Mouse (Mus musculus) embryonic facial prominence, embryonic 15.5 days (tissue): Measurements from ENCODE around the gene Gm28048. TPM values are rescaled to one million over a fixed set of nuclear protein-coding genes. Genes with fewer than 3 reads are reported as not detected.

ENCODE experiments used
- ATAC-seq: fragments of 200-750 bp; cut with Nextera tagmentation; 2 replicates; pipeline ENCODE4 v1.8.0; 2017; ENCODE audit warnings: low read depth, moderate TSS enrichment; ENCODE audit not compliant: insufficient number of reproducible peaks, low FRiP score, low TSS enrichment
- H3K27ac ChIP-seq: fragments of 300-500 bp; sonication (generic); replicated peaks from 2 replicates; pipeline ENCODE4 v1.5.1; 2015; ENCODE audit warnings: mild to moderate bottlenecking, inconsistent platforms
- H3K27me3 ChIP-seq: fragments of 300-500 bp; sonication (generic); 2 replicates; pipeline ENCODE4 v1.6.1; 2015; ENCODE audit warnings: inconsistent platforms
- H3K36me3 ChIP-seq: fragments of 300-500 bp; sonication (generic); 2 replicates; pipeline ENCODE4 v1.6.1; 2015; ENCODE audit warnings: mild to moderate bottlenecking, inconsistent platforms
- H3K4me1 ChIP-seq: fragments of 300-500 bp; sonication (generic); 2 replicates; pipeline ENCODE4 v1.6.1; 2015; ENCODE audit warnings: inconsistent platforms
- H3K4me2 ChIP-seq: fragments of 300-500 bp; sonication (generic); replicated peaks from 2 replicates; pipeline ENCODE4 v1.6.1; 2015; ENCODE audit warnings: mild to moderate bottlenecking, inconsistent platforms
- H3K4me3 ChIP-seq: fragments of 300-500 bp; sonication (generic); replicated peaks from 2 replicates; pipeline ENCODE4 v1.5.1; 2015; ENCODE audit warnings: mild to moderate bottlenecking, inconsistent platforms
- H3K9ac ChIP-seq: fragments of 300-500 bp; sonication (generic); 2 replicates; pipeline ENCODE4 v1.6.1; 2015; ENCODE audit warnings: inconsistent platforms
- H3K9me3 ChIP-seq: fragments of 300-500 bp; sonication (generic); replicated peaks from 2 replicates; pipeline ENCODE4 v1.6.1; 2016; ENCODE audit warnings: inconsistent platforms
- WGBS: fragments of 180-500 bp; shearing (Covaris S2); methylation state at CpG from one replicate; pipeline ENCODE4 v1.1.7; 2015; 5-methylcytosine and 5-hydroxymethylcytosine counted together
- polyA plus RNA-seq: library from polyadenylated mRNA; unstranded; fragments of >200 nt; fragmentation: Nextera tagmentation; extraction: Ambion mirVana; gene quantifications from 2 replicates; pipeline ENCODE4 v1.2.1, GENCODE M21; 2015

The Gm28048 gene
- polyA plus RNA-seq, 1 experiment from 2014 or later = 11.5 TPM

DNA sequence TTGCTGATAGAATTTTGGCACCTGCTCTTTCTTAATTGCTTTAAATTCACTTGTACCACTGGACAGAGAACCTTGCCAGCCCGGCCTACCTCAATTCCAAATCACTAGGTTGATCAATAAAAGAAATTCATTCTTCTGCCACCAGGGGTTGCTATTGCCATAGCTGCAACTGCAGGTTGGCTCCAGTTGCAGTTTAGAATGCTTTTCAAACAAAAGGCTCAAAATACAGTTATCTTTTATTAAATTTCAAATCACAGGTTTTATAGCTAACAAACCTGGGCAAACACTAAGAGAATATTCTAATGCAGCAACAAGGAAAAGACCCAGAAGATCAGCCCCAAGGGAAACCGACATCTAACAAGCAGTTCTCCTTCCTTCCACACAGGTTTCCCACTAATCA is 5.5 kb upstream of the Gm28048 start:
- WGBS = 46% methylated on average over 2 of the region's 2 CpGs
- H3K4me2 ChIP-seq = no peak overlapping the region
- H3K27me3 ChIP-seq = no peaks in the 10 kb centered on the region
- H3K36me3 ChIP-seq = no peaks in the 10 kb centered on the region
- no peak overlapping the region for H3K4me3 ChIP-seq
- ATAC-seq = no peak
- H3K9ac ChIP-seq = no peak overlapping the region
- no peak overlapping the region for H3K27ac ChIP-seq
- peaks cover 11% of the 10 kb centered on the region for H3K4me1 ChIP-seq
- H3K9me3 ChIP-seq = no peaks in the 10 kb centered on the region

DNA sequence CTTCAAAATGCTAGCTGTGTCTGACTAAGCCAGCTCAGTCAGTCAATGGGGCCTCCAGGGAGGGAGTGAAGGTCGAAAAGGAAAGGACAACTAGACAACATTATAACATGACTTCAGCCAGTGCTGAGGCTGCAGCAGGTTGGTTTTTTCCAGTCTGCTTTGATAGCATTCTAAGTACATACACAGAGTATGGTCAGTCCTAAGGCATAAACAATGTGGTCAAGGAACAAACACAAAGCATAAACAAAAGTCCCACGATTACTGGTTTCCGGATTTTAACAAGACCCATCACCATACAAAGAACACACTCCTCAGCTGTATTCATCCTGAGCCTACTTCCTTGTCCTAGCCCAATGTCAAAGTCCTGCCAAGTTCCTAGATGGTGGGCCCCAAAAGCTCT is 3.6 kb upstream of the Gm28048 start:
- no peak overlapping the region for H3K9ac ChIP-seq
- WGBS = 79% methylated on average over 3 of the region's 3 CpGs

DNA sequence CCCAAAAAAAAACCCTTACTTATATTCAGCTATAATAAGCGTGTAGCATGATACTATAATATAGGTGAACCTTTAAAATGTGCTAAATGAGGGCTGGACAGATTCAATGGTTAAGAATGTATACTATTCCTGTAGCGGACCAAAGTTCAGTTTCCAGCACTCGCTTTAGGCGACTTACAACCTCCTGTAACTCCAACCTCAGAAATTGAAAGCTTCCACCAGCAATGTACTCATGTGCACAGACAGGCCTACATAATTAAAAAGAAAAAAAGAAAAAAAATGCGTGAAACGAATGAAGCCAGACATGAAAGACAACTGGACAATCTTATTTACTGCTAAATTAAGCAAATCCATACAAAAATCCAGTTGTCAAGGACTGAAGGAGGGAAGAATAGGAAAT is 956 bp upstream of the Gm28048 start:
- no peak for ATAC-seq
- Histone ChIP-seq H3K9ac (no peak overlapping the region), H3K4me2 (no peak overlapping the region), H3K4me3 (no peak overlapping the region), H3K27ac (no peak overlapping the region), H3K36me3 (peaks cover 9% of the 10 kb centered on the region; the same call in 1 of the 2 replicates), H3K4me1 (peaks cover 9% of the 10 kb centered on the region), H3K27me3 (no peaks in the 10 kb centered on the region), H3K9me3 (no peaks in the 10 kb centered on the region)
- WGBS = 66% methylated on average over 6 of the region's 6 CpGs

More for the DNA sequence above, 3.6 kb upstream of the Gm28048 start:
- H3K27me3 ChIP-seq = no peaks in the 10 kb centered on the region
- ATAC-seq = no peak
- no peaks in the 10 kb centered on the region for H3K36me3 ChIP-seq
- H3K27ac ChIP-seq = no peak overlapping the region
- no peaks in the 10 kb centered on the region for H3K9me3 ChIP-seq
- H3K4me2 ChIP-seq = no peak overlapping the region
- H3K4me1 ChIP-seq = peaks cover 9% of the 10 kb centered on the region
- H3K4me3 ChIP-seq = no peak overlapping the region

DNA sequence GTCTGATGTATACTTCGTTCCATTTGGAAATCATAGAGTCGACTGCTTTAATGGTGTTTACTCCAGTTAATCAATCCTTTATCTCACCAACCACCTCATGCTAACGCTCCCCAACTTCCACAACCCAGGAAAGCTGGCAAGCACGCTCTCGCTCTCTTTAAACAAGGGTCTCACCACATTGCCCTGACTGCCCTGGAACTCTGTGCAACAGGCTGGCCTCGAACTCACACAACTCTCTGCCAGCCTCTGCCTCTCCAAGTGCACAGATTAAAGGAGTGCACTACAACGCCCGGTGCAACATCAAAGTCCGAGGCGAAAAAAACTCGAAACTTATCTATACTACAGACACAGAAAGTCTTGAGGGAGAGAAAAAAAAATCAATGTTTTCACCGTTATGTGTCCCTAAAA is 343 bp downstream of the Gm28048 start:
- Histone ChIP-seq H3K27ac (peak overlapping the region; percentile 99), H3K4me2 (peak overlapping the region; percentile 65), H3K27me3 (no peaks in the 10 kb centered on the region), H3K4me1 (peaks cover 10% of the 10 kb centered on the region), H3K9ac (peak overlapping the region; percentile 74), H3K36me3 (peaks cover 9% of the 10 kb centered on the region; the same call in 1 of the 2 replicates), H3K9me3 (no peaks in the 10 kb centered on the region), H3K4me3 (peak overlapping the region; percentile 80)
- peak; percentile 59 for ATAC-seq
- WGBS = 4% methylated on average over 12 of the region's 12 CpGs

DNA sequence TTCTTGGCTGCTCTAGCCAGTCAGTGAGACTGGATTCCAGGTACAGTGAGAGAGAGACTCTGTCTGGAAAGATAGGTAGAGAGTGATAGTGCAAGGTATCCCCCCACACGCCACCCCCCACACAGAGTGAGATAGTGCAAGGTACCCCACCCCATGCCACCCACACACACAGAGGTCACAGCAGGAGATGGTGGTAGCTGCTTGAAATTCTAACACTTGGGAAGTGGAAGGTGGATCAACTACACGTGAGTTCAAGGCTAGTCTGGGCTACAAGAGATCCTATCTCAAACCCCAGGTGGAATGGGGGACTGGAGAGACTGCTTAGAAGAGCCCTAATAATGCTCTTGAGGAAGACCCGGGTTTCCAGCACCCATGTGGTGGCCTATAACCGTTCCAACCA is 849 bp downstream of the Gm28048 start:
- Histone ChIP-seq H3K4me1 (peaks cover 15% of the 10 kb centered on the region), H3K27me3 (no peaks in the 10 kb centered on the region), H3K36me3 (peaks cover 9% of the 10 kb centered on the region; the same call in 1 of the 2 replicates), H3K9me3 (no peaks in the 10 kb centered on the region), H3K4me3 (peak overlapping the region; percentile 80), H3K9ac (peak overlapping the region; percentile 74; the same call in 1 of the 2 replicates), H3K4me2 (peak overlapping the region; percentile 65), H3K27ac (no peak overlapping the region)
- ATAC-seq = no peak
- WGBS = 41% methylated on average over 4 of the region's 4 CpGs

DNA sequence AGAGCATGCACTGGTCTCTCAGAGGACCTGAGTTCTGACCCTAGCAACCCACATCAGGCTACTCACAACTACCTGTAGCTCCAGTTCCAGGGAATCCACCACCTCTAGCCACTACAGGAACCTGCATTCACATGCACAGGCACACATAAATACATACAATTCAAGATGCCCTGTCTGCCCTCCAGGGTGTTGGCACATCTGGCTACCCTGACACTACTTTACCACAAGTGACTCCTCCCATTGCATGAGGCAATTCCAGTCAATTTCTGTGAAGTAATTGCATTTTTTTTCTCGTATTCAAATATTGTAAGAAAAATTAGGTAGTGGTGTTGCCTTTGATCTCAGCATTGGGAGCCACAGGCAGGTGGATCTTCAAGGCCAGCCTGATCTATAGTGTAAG is 2.7 kb downstream of the Gm28048 start:
- H3K36me3 ChIP-seq = peaks cover 11% of the 10 kb centered on the region; the same call in 1 of the 2 replicates
- no peak overlapping the region for H3K4me2 ChIP-seq
- H3K27me3 ChIP-seq = no peaks in the 10 kb centered on the region
- ATAC-seq = no peak
- H3K9ac ChIP-seq = no peak overlapping the region
- peaks cover 21% of the 10 kb centered on the region for H3K4me1 ChIP-seq
- no peak overlapping the region for H3K4me3 ChIP-seq
- H3K9me3 ChIP-seq = no peaks in the 10 kb centered on the region
- 89% methylated on average over 1 of the region's 1 CpGs for WGBS
- H3K27ac ChIP-seq = no peak overlapping the region

DNA sequence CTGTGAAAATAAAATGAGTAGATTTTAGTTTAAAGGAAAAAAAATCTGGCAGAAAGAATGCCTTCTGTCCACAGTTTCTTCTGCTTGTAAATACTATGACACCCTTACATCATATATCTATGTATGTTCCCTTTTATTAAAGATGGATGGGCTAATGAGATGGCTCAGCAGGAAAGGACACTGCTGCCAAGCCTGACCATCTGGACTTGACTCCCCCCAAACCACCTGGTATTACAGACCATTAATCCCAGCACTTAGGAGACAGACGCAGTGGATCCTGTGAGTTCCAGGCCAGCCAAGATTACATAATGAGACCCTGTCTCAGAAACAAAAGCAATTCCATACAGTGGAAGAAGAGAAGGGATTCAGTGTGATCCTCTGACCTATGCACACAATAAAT is 3.2 kb downstream of the Gm28048 start:
- H3K27me3 ChIP-seq = no peaks in the 10 kb centered on the region
- 69% methylated on average over 1 of the region's 1 CpGs for WGBS
- H3K4me2 ChIP-seq = no peak overlapping the region
- peaks cover 23% of the 10 kb centered on the region for H3K4me1 ChIP-seq
- H3K36me3 ChIP-seq = peaks cover 14% of the 10 kb centered on the region
- no peak overlapping the region for H3K4me3 ChIP-seq
- no peaks in the 10 kb centered on the region for H3K9me3 ChIP-seq
- no peak overlapping the region for H3K9ac ChIP-seq
- ATAC-seq = no peak
- no peak overlapping the region for H3K27ac ChIP-seq

DNA sequence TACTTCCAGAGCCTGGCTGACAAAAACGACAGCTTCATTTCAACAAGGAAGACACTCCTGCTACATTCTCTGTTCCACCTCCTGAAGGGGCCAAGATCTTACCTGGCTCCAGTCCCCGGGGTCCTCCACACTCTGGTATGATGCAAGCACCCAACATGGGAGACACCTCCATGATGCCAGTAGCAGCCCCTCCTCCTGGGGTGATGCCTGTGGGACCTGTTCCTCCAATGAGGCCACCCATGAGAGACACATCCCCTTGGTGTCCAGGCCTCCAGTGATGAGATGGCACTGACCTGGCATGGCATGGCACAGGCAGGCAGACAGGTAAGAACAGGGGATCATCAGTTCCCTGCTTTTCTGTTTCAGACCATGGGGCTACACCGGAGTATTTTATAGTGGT is 3.7 kb downstream of the Gm28048 start:
- H3K9me3 ChIP-seq = no peaks in the 10 kb centered on the region

DNA sequence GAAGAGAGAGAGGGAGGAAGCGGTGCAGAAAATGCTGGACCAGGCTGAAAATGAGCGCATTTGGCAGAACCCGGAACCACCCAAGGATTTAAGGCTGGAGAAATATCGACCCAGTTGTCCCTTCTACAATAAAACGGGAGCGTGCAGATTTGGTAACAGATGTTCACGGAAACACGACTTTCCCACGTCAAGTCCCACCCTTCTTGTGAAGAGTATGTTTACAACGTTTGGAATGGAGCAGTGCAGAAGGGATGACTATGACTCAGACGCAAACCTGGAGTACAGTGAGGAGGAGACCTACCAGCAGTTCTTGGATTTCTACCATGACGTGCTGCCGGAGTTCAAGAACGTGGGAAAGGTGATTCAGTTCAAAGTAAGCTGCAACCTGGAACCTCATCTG is 8.3 kb downstream of the Gm28048 start:
- Histone ChIP-seq H3K4me1 (peaks cover 14% of the 10 kb centered on the region), H3K4me2 (peak overlapping the region; percentile 49), H3K27ac (peak overlapping the region; percentile 78; the same call in 1 of the 2 replicates), H3K9ac (no peak overlapping the region), H3K4me3 (peak overlapping the region; percentile 58), H3K9me3 (peaks cover 13% of the 10 kb centered on the region; the same call in 1 of the 2 replicates), H3K27me3 (no peaks in the 10 kb centered on the region), H3K36me3 (peaks cover 21% of the 10 kb centered on the region)
- WGBS = 52% methylated on average over 14 of the region's 14 CpGs
- no peak for ATAC-seq

More for the DNA sequence above, 3.7 kb downstream of the Gm28048 start:
- peaks cover 23% of the 10 kb centered on the region for H3K4me1 ChIP-seq
- no peak overlapping the region for H3K27ac ChIP-seq
- no peak overlapping the region for H3K9ac ChIP-seq
- ATAC-seq = no peak
- no peak overlapping the region for H3K4me2 ChIP-seq
- H3K36me3 ChIP-seq = peaks cover 19% of the 10 kb centered on the region
- 92% methylated on average over 3 of the region's 3 CpGs for WGBS
- H3K4me3 ChIP-seq = no peak overlapping the region
- H3K27me3 ChIP-seq = no peaks in the 10 kb centered on the region

DNA sequence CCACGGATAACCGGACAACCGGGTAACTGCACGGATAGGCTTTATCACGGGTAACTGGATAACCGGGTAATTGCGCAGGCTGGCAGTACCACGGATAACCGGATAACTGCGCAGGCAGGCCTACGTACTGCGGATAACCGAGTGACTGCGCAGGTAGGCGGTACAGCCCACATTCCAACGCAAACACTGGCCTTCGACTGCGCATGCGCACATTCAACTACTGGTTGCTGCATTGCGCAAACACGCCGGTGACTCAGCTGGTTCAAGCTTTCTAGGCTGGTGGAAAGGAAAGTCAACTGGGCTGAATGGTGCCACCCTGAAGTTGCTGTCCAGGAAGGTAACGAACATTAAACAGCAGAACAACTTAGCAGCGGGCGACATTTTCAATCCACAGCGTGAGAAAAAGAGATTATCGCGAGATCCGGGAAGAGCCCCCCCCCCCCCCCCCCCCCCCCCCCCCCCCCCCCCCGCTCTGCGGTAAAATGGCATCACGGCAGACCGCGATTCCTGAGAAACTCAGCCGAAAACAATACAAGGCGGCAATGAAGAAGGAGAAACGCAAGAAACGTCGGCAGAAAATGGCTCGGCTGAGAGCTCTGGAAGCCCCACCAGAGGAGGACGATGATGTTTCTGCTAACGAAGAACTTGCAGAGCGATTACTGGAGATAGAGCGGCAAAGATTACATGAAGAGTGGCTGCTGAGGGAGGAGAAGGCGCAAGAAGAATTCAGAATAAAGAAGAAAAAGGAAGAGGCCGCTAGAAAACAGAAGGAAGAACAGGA is 9.0 kb downstream of the Gm28048 start:
- Histone ChIP-seq H3K4me2 (peak overlapping the region; percentile 56), H3K4me1 (peaks cover 14% of the 10 kb centered on the region), H3K9ac (peak overlapping the region; percentile 54), H3K9me3 (peaks cover 13% of the 10 kb centered on the region; the same call in 1 of the 2 replicates), H3K36me3 (peaks cover 16% of the 10 kb centered on the region), H3K4me3 (peak overlapping the region; percentile 58), H3K27ac (peak overlapping the region; percentile 84), H3K27me3 (no peaks in the 10 kb centered on the region)
- peak; percentile 78 for ATAC-seq
- WGBS = 46% methylated on average over 44 of the region's 46 CpGs

DNA sequence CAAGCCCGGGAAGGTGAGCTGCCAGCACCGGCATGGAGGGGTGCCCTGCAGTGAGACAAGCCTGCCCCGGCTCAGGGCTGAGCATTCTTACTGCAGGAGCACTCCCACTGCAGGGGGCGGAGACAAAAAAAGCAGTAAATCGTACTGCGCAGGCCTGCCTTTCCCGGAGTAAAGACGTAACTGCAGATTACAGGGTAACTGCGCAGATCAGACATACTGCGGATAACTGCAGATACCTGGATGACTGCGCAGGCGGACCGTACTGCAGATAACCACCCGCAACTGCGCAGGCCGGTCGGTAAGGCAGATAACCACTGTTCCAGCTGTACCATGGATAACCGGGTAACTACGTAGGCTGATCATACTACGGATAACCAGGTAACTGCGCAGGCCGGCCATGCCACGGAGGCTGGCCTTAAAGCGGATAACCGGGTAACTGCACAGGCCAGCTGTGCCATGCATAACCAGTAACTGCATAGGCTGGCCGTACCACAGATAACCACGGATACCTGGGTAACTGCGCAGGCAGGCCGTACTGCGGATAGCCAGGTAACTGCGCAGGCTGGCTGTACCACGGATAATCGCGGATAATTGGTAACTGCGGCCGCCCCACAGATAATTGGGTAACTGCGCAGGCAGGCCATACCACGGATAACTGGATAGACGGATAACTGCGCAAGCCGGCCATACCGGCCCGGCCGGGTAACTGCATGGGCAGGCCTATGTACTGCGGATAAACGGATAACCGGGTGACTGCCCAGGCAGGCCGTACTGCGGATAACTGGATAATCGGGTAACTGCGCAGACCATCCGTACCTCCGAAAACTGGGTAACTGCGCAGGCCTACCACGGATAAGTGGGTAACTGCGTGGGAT is 9.8 kb downstream of the Gm28048 start, which contains the start of gene Zrsr1:
Zrsr1 (plus strand) TSS at position 171 of the 875 bp plus-strand sequence.
- Histone ChIP-seq H3K27me3 (no peaks in the 10 kb centered on the region), H3K36me3 (peaks cover 16% of the 10 kb centered on the region), H3K9me3 (peaks cover 13% of the 10 kb centered on the region; the same call in 1 of the 2 replicates), H3K4me1 (peaks cover 14% of the 10 kb centered on the region), H3K9ac (peak within 1 kb of the TSS; percentile 54), H3K27ac (peak within 1 kb of the TSS; percentile 84), H3K4me3 (peak within 1 kb of the TSS; percentile 58), H3K4me2 (peak within 1 kb of the TSS; percentile 56)
- 44% methylated on average over 56 of the region's 56 CpGs for WGBS
- ATAC-seq = peak; percentile 66
